Mouse (Mus musculus) retina, adult 2 months (tissue): Measurements from ENCODE around the gene Cdt1.
"Not testable (repeated sequence)": the region's sequence is repeated elsewhere in the genome, so short reads cannot be mapped to it uniquely, and the experiment has no call there.

Experiments
- DNase-seq: peaks from one replicate; pipeline ENCODE4 v3.0.0-alpha.2; 2012; ENCODE audit warnings: low read depth, low spot score

The Cdt1 gene

GRCm38 (mm10) chr8:122548891-122549439 lies 18.9 kb upstream of the Cdt1 start:
- DNase-seq = no peak

- DNase-seq = no peak
Observed at GRCm38 (mm10) chr8:122550234-122550994, 17.4 kb upstream of the Cdt1 start.

GRCm38 (mm10) chr8:122550995-122551264 lies 16.9 kb upstream of the Cdt1 start:
- DNase-seq = no peak

- no peak for DNase-seq
Observed at GRCm38 (mm10) chr8:122551265-122552051, 16.4 kb upstream of the Cdt1 start, which contains the start of gene Piezo1. Piezo1 (minus strand) TSS chr8:122551329.

GRCm38 (mm10) chr8:122554786-122555185 lies 13.0 kb upstream of the Cdt1 start:
- no peak for DNase-seq

- DNase-seq = no peak
Observed at GRCm38 (mm10) chr8:122556030-122557009, 11.5 kb upstream of the Cdt1 start.

- DNase-seq = no peak
Observed at GRCm38 (mm10) chr8:122557248-122558038, 10.4 kb upstream of the Cdt1 start.

GRCm38 (mm10) chr8:122558671-122559349 lies 9.0 kb upstream of the Cdt1 start:
- DNase-seq = no peak

GRCm38 (mm10) chr8:122561199-122561598 lies 6.6 kb upstream of the Cdt1 start:
- no peak for DNase-seq

- no peak for DNase-seq
Observed at GRCm38 (mm10) chr8:122564363-122565352, 3.2 kb upstream of the Cdt1 start.

GRCm38 (mm10) chr8:122566766-122567165 lies 1.0 kb upstream of the Cdt1 start:
- peak; percentile 48 for DNase-seq

- DNase-seq = no peak
Observed at GRCm38 (mm10) chr8:122568109-122568504, 292 bp downstream of the Cdt1 start.

- DNase-seq = no peak
Observed at GRCm38 (mm10) chr8:122568881-122569309, 1.1 kb downstream of the Cdt1 start.

- no peak for DNase-seq
Observed at GRCm38 (mm10) chr8:122569329-122569728, 1.5 kb downstream of the Cdt1 start.

GRCm38 (mm10) chr8:122569996-122570395 lies 2.2 kb downstream of the Cdt1 start:
- DNase-seq = no peak

- DNase-seq = no peak
Observed at GRCm38 (mm10) chr8:122571153-122571552, 3.3 kb downstream of the Cdt1 start.

- no peak for DNase-seq
Observed at GRCm38 (mm10) chr8:122571750-122572267, 4.0 kb downstream of the Cdt1 start.

GRCm38 (mm10) chr8:122572751-122573150 lies 4.9 kb downstream of the Cdt1 start:
- no peak for DNase-seq

- DNase-seq = not testable (repeated sequence)
Observed at GRCm38 (mm10) chr8:122573176-122573575, 5.4 kb downstream of the Cdt1 start.
